Mouse (Mus musculus): ENCODE measurements around the gene Fam126a.

DNA sequence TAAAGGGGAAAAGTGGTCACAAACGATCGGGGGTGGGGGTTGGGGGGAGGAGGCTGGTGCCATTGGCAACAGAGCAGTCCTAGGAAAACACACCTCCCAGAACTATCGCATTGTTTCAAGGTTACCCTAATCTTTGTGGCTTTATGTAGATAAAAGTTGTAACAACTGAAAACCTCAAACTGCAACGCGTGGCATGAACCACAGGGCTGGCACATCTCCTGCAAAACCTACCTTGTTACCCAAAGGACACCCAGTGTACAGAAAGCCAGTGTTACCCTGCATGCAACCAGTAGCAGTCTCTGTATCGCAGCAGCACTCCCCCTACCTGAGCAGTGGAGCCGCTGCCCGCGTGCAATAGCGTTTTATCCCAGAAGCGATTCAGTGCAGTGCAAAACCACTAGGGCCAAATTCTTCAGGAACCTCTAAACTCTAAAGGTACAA, 1.1 kb downstream of the Fam126a start:
- TF ChIP-seq CTCF (IDR thresholded peaks at IDR 0.05; ENCODE audit: extremely low read depth, insufficient read depth, low read length) (peak; percentile 33; the same call in 1 of the 2 replicates), POLR2A (IDR thresholded peaks at IDR 0.05; ENCODE audit: extremely low read depth, insufficient read depth, low read length) (no peak)

All from cortical plate, adult 2 months (tissue).